12 mouse cellular contexts compared by ENCODE assay signal in genomic region chr19:40511100-40511439, GRCm38 (mm10). TPM values are rescaled to one million over a fixed set of nuclear protein-coding genes. Genes with fewer than 3 reads are reported as not detected.
DNase-seq lines count a peak whose midpoint lies in the region; ATAC-seq and TF ChIP-seq lines count a peak whose summit lies in the region.
"Had no signal": no experiment of that assay in that cellular context is flagged by ENCODE, and none has a peak within 500 bp of the region (broad histone marks: within the 10 kb centered on the region; RNA-seq: fewer than 3 reads in every experiment).

No protein-coding gene starts in this region.

- no peak for DNase-seq in heart, postnatal 25 days (ENCODE audit: low spot score)
- DNase-seq in right cerebral cortex, adult 2 months (ENCODE audit: low spot score in 2 of 2): peak; percentile 37 to 40
- no peak for DNase-seq in right cerebral cortex, postnatal 25 days
- no peak for DNase-seq in liver, embryonic 14.5 days (ENCODE audit: low read depth in 3 of 3, low spot score in 3 of 3)
- DNase-seq in adrenal gland, adult (ENCODE audit: inconsistent age in 2 of 2, low spot score in 1 of 2): no peak
- no peak for DNase-seq in cerebellum, adult 11-12 months
- no peak for DNase-seq in cerebellum, adult 11 months
- DNase-seq: adrenal gland, adult 8-10 months; right cerebral cortex, postnatal 14 days had no signal

- ATAC-seq in heart, embryonic 11.5 days (replicated peaks; ENCODE audit: insufficient number of reproducible peaks, low FRiP score, low TSS enrichment): no peak
- no peak for ATAC-seq in liver, embryonic 14.5 days (ENCODE audit: insufficient read depth)

- no peaks in the 10 kb centered on the region for H3K27me3 ChIP-seq in heart, embryonic 11.5 days (ENCODE audit: control insufficient read depth, insufficient read depth, low read length)
- H3K27me3 ChIP-seq in liver, embryonic 14.5 days (ENCODE audit: control insufficient read depth, insufficient read depth, low read length): no peaks in the 10 kb centered on the region
- H3K27me3 ChIP-seq: CH12.LX; embryonic facial prominence, embryonic 12.5 days had no signal

- TF ChIP-seq CTCF in liver, embryonic 14.5 days (IDR thresholded peaks at IDR 0.05; ENCODE audit: low read depth): no peak

- WGBS in heart, embryonic 11.5 days (ENCODE audit: insufficient replicate concordance): 65% methylated on average over 8 of the region's 8 CpGs
- 70% methylated on average over 8 of the region's 8 CpGs for WGBS in liver, embryonic 14.5 days (ENCODE audit: insufficient replicate concordance)

- H3K4me2 ChIP-seq in heart, embryonic 11.5 days: peak overlapping the region; percentile 89
- H3K4me2 ChIP-seq in liver, embryonic 14.5 days (ENCODE audit: low read depth): peak overlapping the region; percentile 87

- no peak for TF ChIP-seq EP300 in liver, embryonic 14.5 days (IDR thresholded peaks at IDR 0.05; ENCODE audit: low read depth)

- H3K9me3 ChIP-seq in heart, embryonic 11.5 days (replicated peaks; ENCODE audit: control insufficient read depth, low read length): no peaks in the 10 kb centered on the region
- H3K9me3 ChIP-seq in liver, embryonic 14.5 days (ENCODE audit: control insufficient read depth, low read length): no peaks in the 10 kb centered on the region
- H3K9me3 ChIP-seq: embryonic facial prominence, embryonic 12.5 days had no signal

- 0 out of 2 replicates have a peak overlapping the region, but pooled peaks have one; percentile 91 for H3K27ac ChIP-seq in heart, embryonic 11.5 days (ENCODE audit: low read depth, low read length)
- peak overlapping the region; percentile 96 for H3K27ac ChIP-seq in liver, embryonic 14.5 days
- H3K27ac ChIP-seq: embryonic facial prominence, embryonic 12.5 days had no signal

- peak overlapping the region; percentile 12; the same call in 1 of the 2 replicates for H3K4me3 ChIP-seq in heart, embryonic 11.5 days (ENCODE audit: low read depth, low read length)
- H3K4me3 ChIP-seq in liver, embryonic 14.5 days (ENCODE audit: insufficient read depth in 1 of 2, low read depth in 2 of 2, low read length in 2 of 2): peak overlapping the region in 1 of 2 experiments; percentile 94; a peak in 2 of 4 replicates
- H3K4me3 ChIP-seq: embryonic facial prominence, embryonic 12.5 days had no signal

- peaks cover 28% of the 10 kb centered on the region for H3K4me1 ChIP-seq in heart, embryonic 11.5 days (ENCODE audit: control insufficient read depth, insufficient read depth, low read length)
- H3K4me1 ChIP-seq in liver, embryonic 14.5 days (replicated peaks; ENCODE audit: control insufficient read depth in 2 of 2, insufficient read depth in 2 of 2, low read length in 1 of 2): peaks cover 31 to 43% of the 10 kb centered on the region in 2 experiments

- H3K9ac ChIP-seq in heart, embryonic 11.5 days (ENCODE audit: low read depth, low read length): no peak overlapping the region
- peak overlapping the region; percentile 96 for H3K9ac ChIP-seq in liver, embryonic 14.5 days (replicated peaks)
- H3K9ac ChIP-seq: embryonic facial prominence, embryonic 12.5 days had no signal

- intact Hi-C loops in heart, postnatal 25 days (cut with DNase I): loop anchor here (5.0 kb wide), 1 partner anchor 39 kb away; no protein-coding TSS in a partner anchor

- H3K36me3 ChIP-seq in heart, embryonic 11.5 days (ENCODE audit: control insufficient read depth, insufficient read depth, low read length): no peaks in the 10 kb centered on the region
- H3K36me3 ChIP-seq in liver, embryonic 14.5 days (replicated peaks; ENCODE audit: control insufficient read depth, insufficient read depth, low read depth): no peaks in the 10 kb centered on the region
- H3K36me3 ChIP-seq: embryonic facial prominence, embryonic 12.5 days had no signal

RNA-seq across cellular contexts. Expression of gene Sorbs1, which starts 2.5 kb away (rescaled TPM):
- polyA plus RNA-seq in heart, embryonic 11.5 days (2014; fragmentation: Nextera tagmentation; extraction: Ambion mirVana): 90.6 and 93.6 TPM in 2 replicates
- total RNA-seq in heart, postnatal 25 days (2021): 100 to 1,000 TPM; 604 to 684 TPM
- 6.6 and 11.3 TPM in 2 replicates for polyA plus RNA-seq in liver, embryonic 14.5 days (2012; rRNA removed)
- 31.0 and 32.5 TPM in 2 replicates for polyA plus RNA-seq in liver, embryonic 14.5 days (2014; fragmentation: Nextera tagmentation; extraction: Ambion mirVana)

Comparison
In these comparisons a context has a peak if more than half of its experiments do, and no peak if none do; other contexts are left out.
1. DNase-seq: peak in right cerebral cortex, adult 2 months (2 of 2); none in heart, postnatal 25 days (single experiment), right cerebral cortex, postnatal 25 days (single experiment), liver, embryonic 14.5 days (0 of 3), adrenal gland, adult (0 of 2), cerebellum, adult 11-12 months (single experiment) and cerebellum, adult 11 months (single experiment).